Mouse (Mus musculus) activated CD4-positive, CD25-positive, alpha-beta regulatory T cell, adult 4 months (primary cell): Measurements from ENCODE around the gene Bora. TPM values are rescaled to one million over a fixed set of nuclear protein-coding genes. Genes with fewer than 3 reads are reported as not detected.

ENCODE experiments used
- ATAC-seq: one replicate; pipeline ENCODE4 v1.8.0; 2017
- polyA plus RNA-seq, 2 experiments: library from polyadenylated mRNA; unstranded; fragments of 100-300 nt; shearing (Covaris generic); gene quantifications; one replicate each; pipeline ENCODE4 v1.2.1; 2017

The Bora gene
- polyA plus RNA-seq, 2 experiments from 2014 or later: 27.4 to 31.0 TPM

DNA sequence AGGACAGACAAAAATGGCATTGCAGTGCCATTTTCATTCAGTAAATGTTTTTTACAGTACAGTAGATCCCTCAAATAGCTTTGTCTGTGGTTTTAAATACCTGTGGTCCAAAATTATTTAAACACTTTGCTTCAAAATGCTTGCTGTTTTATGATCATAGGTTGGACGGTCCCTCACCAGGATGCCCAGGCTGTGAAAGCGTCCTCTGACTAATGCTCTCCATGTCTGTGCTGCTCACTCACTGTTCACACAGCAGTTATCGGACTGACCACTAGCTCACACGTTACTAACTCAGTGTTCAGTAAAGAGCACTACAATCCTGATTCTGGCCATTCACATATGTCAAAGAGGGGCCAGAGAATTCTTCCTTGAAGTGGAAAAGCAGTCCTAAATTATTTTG is 25.1 kb downstream of the Bora start:
- no peak for ATAC-seq

DNA sequence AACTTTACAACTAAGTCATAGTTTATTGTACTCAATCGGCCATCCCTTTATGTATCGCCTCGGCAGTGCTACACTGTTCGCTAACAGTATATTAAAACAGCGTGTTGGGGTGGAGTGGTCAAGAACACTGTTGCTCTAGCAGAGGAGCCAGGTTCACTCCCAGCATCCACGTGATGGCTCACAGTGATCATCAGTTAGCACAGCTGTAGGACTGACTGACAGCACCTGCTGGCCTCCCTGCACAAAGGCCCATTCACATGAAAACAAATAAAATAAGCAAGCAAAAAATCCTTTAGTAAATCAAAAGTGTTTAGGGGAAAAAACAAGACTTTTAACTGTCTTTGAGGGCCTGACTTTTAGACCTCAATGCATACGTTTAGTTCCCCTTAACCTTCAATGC is 42.9 kb downstream of the Bora start:
- ATAC-seq: no peak

DNA sequence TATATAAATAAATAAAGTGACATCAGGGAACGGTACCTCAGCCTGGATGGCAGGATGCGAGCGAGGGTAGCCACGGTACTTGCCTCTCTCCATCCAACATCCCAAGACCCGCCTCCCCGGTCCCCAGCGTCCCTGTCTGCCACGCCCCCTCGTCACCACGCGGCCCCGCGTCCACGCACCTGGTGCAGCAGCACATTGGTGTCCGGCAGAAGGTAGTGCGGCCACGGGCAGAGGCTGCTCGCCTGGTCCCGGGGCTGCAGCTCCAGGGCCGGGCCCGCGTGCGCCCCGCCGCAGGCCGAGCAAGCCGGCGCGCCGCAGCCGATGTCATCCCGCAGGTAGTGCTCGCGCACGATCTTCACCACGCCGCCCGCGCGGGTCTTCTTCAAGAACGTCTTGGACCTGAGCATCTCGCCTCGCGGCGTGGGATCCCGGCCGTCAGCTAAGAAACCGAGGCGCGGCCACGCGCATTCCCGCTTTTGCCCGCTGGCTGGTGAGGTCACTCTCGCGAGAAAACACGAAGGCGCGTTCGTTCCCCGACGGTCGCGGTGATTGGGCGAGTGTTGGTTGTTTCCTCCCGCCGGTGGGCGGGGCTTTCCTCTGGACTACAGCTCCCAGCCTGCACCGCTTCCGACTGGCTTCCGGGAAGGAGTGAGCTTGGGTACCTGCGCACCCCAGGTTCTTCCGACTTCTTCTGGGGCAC is 53.4 kb downstream of the Bora start, which contains the start of the genes Pibf1 and Dis3:
Gene Pibf1, plus strand, starts transcription at position 158 of the 700 bp plus-strand sequence.
Gene Dis3, minus strand, starts transcription at position 504 of the 700 bp plus-strand sequence.
- ATAC-seq: peak; percentile 99

DNA sequence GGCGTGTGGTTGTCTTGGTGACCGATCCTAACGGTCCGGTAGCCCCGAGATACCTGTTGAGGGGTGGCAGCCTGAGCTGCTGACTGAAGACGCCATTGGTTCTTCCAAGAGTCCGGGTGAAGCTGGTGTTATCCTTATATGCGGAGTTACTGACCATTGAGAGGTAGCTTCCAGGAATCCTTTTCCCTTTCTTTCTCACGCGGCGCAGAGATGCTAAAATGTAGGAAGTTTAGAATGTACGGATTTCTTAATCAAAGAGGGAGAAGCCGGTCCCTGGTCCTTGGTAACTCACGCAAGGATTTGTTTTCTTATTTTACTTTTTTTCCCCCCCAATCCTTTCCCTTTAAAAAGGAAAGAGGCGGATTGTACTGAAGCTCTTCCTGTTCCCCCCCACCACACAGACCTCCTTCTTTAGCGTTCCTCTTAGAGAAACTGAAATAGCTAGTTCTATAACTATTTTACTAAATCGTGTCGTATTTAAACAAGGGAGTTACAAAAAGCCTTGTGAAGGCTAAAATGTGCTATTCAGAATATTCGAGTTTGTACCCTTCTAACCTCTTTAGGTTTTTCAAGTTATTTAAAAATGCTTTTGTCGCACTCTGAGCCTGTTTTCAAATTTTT is 54.1 kb downstream of the Bora start:
- no peak for ATAC-seq

DNA sequence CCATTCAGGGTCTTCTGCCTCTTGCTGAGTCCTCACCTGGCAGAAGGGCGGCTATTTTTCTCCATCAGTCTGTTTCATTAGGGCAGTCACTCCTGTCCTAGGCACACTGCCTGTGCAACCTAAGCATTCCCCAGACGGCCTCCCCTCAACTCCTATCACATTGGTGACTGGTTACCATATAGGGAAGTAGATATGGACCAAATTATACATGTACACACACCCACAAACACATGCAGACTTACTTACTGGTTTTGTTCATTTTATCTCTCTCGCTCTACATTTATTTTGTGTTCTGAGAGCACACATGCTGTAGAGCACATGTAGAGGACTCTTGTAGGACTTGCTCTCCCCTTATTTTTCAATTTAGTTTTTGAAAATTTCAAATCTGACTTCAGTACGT is 57.0 kb downstream of the Bora start:
- no peak for ATAC-seq

DNA sequence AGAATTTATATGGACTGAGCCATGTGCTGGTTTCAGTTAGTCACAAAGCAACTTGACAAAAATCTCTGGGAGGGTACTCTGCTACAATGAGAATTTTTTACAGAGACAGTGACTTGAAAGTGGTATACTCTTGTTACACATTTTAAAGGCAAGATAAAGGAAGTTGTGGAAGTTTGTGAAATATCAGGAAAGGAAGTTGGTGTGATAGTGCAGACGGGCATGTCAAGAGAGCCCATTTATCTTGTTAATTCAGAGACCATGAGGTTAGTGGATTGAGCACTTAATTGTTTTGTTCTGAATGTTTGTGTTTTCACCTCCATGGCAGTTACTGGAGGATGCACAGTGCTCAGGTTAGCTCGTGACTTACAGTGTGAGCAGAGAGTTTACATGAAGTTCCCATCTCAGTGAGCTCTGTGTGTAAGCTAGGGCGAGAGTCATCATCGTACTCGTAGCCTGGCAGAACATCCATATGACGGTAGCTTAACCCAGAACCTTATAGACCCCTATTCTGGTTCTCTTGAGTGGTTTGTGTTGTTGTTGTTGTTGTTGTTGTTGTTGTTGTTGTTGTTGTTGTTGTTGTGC is 58.6 kb downstream of the Bora start:
- no peak for ATAC-seq

DNA sequence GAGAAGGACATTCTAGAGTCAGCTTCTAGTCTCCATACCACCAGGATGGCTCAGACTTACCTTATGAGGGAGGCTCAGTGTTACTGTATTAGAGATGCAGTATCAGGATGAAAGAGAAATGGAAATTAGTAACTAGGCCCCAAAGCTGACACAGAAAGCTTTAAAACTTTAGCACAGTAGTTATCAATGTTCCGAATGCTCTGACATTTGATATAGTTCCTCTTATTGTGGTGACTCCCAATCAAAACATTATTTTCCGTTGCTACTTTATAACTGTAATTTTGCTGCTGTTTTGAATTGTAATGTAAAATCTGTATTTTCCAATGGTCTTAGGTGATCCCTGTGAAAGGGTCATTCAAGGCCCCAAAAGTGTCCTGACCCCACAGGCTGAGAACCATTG is 60.6 kb downstream of the Bora start:
- no peak for ATAC-seq

DNA sequence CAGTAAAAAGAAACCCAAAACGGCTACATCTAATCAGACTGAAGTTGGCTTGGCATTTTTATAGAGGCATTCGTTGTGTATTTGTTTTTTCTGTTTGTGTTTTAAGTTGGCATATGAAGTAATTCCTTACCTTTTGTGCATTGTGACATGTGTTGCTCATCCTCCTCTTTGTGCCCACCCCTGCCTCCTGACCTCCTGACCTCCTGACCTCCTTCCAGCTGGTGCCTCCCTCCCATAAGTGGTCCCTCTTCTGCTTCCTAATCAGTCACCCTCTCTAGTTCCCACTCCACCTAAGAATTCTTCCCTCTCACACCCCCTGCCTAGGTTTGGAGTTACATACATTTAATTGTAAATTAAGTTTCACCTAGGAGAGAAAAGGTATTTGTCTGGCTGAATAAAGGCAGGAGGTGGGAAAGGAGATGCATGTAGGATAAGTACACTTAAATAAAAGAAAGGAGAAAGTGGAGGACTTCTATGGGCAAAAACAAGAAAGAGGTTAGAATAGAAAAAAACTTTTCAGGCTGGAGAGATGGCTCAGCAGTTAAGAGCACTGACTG is 61.7 kb downstream of the Bora start:
- no peak for ATAC-seq

DNA sequence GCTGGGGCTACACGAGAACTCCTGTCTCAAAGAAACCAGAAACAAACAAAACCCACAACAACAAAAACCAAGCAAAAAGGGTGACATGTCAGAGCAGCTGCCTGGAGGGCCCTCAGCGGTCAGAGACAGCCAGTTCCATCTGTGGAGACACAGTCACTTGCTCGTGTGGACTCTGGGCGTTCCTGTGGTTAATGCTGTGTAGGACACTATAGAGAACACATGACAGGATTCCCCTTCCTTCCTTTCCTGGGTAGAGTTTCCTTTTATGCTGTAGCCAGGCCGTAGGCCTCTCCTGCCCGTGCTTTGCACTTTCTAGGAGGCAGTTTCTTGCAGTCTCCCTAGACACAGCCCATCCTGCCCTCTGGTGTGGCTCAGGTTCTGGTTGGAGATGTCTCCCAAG is 62.7 kb downstream of the Bora start:
- no peak for ATAC-seq

DNA sequence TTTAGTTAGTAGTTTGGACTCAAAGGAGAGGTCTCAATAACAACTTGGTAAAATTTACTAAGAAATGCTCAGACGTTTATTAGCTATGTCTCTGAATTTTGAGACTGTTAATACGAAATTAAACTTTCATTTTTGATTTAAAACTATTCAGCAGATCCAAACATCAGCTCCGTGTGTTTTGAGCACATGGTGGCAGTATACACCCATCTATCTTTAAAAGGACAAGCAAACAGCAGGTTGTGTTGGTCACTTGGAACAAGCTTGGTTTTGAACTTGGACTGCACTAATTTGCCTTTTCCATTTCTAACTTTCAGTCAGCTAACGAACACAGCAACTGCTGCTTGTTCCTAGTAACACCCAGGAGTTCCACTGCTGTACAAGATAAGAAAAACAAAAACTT is 71.6 kb downstream of the Bora start:
- ATAC-seq: no peak

DNA sequence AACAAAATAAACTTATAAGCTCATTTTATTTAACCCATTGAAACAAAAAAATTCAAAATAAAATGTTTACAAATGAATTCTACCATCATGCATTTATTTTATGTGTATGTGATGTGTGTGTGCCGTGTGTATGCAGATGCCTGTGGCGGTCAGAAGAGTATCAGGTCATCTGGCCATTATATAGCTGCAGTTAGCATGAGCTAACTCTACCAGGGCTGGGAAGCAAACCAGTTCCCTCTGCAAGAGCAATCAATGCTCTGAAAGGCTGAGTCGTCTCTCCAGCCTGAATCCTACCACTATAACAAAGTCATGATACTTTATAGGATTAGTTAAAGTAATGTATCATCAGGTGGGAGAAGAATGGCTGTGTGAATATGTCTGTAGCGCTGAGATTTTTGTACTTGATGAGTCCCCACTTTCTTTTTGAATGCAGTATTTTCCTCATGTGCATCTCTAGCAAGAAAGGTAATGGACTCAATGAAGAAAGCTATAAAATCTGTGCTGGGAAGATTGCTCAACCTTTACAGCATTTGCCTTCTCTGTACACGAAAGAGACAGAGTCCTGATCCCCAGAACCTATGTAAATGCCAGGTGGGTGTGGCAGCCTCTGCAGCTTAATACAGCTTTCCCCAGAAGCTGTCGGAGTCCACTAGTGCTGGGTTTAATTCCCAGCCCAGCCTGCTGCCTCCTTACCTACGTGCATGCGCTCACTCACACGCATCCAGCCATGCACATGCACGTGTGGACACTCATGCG is 75.7 kb downstream of the Bora start:
- no peak for ATAC-seq

DNA sequence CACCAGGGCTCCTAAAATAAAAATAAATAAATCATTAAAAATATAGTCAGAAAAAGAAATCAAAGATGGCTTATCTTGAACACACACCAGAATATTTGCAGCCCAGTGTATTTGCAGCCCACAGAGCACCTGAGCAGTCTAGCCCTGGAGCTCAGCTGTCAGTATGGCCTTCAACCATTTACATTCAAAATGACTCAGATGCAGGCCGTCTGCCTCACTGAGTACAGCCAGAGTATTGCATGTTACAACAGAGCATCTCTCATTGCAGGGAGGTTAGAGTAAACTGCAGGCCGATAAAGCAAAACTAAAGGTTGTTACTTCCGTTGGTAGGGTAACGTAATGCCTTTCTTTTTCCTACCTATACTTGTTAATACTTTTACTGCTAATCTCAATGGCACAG is 78.1 kb downstream of the Bora start:
- no peak for ATAC-seq

Other genes with a start within 250 kb of the Bora start
- 10 to 100 TPM; 32.3 to 44.8 TPM for gene Rpl36a-ps1, start 51.9 kb upstream of the Bora start, polyA plus RNA-seq
- gene Mzt1, start 88 bp upstream of the Bora start, polyA plus RNA-seq: 10 to 100 TPM; 56.1 to 58.4 TPM
- gene Pibf1, start 53.2 kb downstream of the Bora start, polyA plus RNA-seq: 10 to 100 TPM; 18.0 to 18.5 TPM
- 1 to 10 TPM; 5.3 to 9.0 TPM for gene Dis3, start 53.5 kb downstream of the Bora start, polyA plus RNA-seq